26 mouse cellular contexts compared by ENCODE assay signal in the genomic region with DNA sequence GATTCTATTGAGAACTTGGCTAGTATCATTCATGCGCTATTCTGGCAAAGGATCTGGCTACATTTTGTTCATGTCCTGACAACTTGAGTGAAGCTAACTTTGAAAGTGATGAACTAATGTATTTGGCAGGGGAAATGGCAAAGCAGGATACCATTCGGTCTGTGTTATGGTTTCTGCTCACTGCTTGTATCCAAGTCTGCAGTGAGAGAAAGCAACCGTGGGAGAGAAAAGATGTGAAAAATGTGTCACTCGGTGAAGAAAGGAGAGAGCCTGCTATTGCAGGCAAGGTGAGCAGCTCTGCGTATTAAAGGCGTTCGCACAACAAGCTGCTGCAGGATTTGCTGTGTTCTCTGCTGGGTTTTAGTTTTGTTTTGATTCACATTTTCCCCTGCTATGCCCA.
A peak's percentile ranks its signal among the peaks of the same experiment; 100 is the strongest.
DNase-seq lines count a peak whose midpoint lies in the region; ATAC-seq and TF ChIP-seq lines count a peak whose summit lies in the region.
"Had no signal": no experiment of that assay in that cellular context is flagged by ENCODE, and none has a peak within 500 bp of the region (broad histone marks: within the 10 kb centered on the region; RNA-seq: fewer than 3 reads in every experiment).

No protein-coding gene starts in this region.

- no peak overlapping the region for H3K9ac ChIP-seq in forebrain, postnatal 0 days
- H3K9ac ChIP-seq in forebrain, embryonic 16.5 days (replicated peaks; ENCODE audit: low read depth, low read length), result no peak overlapping the region
- H3K9ac ChIP-seq in midbrain, embryonic 11.5 days (ENCODE audit: low read length), result no peak overlapping the region
- no peak overlapping the region for H3K9ac ChIP-seq in midbrain, embryonic 16.5 days (ENCODE audit: low read depth, low read length)
- H3K9ac ChIP-seq: embryonic facial prominence, embryonic 13.5 days; embryonic facial prominence, embryonic 15.5 days; forebrain, embryonic 13.5 days; forebrain, embryonic 15.5 days had no signal

- no peak overlapping the region for H3K4me2 ChIP-seq in forebrain, postnatal 0 days (ENCODE audit: low read depth)
- H3K4me2 ChIP-seq in forebrain, embryonic 16.5 days (ENCODE audit: low read length), result no peak overlapping the region
- H3K4me2 ChIP-seq in midbrain, embryonic 11.5 days, result no peak overlapping the region
- no peak overlapping the region for H3K4me2 ChIP-seq in midbrain, embryonic 16.5 days (ENCODE audit: low read length)
- H3K4me2 ChIP-seq: embryonic facial prominence, embryonic 13.5 days; embryonic facial prominence, embryonic 15.5 days; forebrain, embryonic 13.5 days; forebrain, embryonic 15.5 days had no signal

- DNase-seq in forebrain, postnatal 0 days, result no peak
- DNase-seq in midbrain, embryonic 11.5 days (ENCODE audit: low spot score, missing footprints), result peak; percentile 59
- DNase-seq in brain, embryonic 14.5 days (ENCODE audit: low read depth), result peak; percentile 5
- peak; percentile 52 for DNase-seq in fibroblast of lung, adult 2 months (ENCODE audit: low read depth)
- DNase-seq in right cerebral cortex, adult 18-20 months, result no peak
- DNase-seq: adrenal gland, adult 2 months; adrenal gland, postnatal 10 days; adrenal gland, postnatal 25 days; B cell, adult 2 months; cerebellum, adult 11 months; cerebellum, adult 18-20 months; cerebellum, adult 8-10 months; cerebellum, adult 9-11 months; cerebellum, postnatal 14 days; cerebellum, postnatal 36 days; embryo, embryonic 11 days had no signal

- no peak overlapping the region for H3K4me3 ChIP-seq in forebrain, postnatal 0 days (ENCODE audit: low read depth, low read length)
- H3K4me3 ChIP-seq in forebrain, embryonic 16.5 days (replicated peaks; ENCODE audit: low read length), result no peak overlapping the region
- no peak overlapping the region for H3K4me3 ChIP-seq in midbrain, embryonic 11.5 days (ENCODE audit: low read depth, low read length)
- no peak overlapping the region for H3K4me3 ChIP-seq in midbrain, embryonic 16.5 days (ENCODE audit: low read depth, low read length)
- H3K4me3 ChIP-seq: embryonic facial prominence, embryonic 13.5 days; embryonic facial prominence, embryonic 15.5 days; forebrain, embryonic 13.5 days; forebrain, embryonic 15.5 days had no signal

- no peak overlapping the region for H3K27ac ChIP-seq in forebrain, postnatal 0 days (ENCODE audit: low read depth, low read length)
- H3K27ac ChIP-seq in forebrain, embryonic 16.5 days (ENCODE audit: low read length), result no peak overlapping the region
- H3K27ac ChIP-seq in midbrain, embryonic 11.5 days (ENCODE audit: low read depth, low read length), result no peak overlapping the region
- no peak overlapping the region for H3K27ac ChIP-seq in midbrain, embryonic 16.5 days (ENCODE audit: low read length)
- H3K27ac ChIP-seq: embryonic facial prominence, embryonic 13.5 days; embryonic facial prominence, embryonic 15.5 days; forebrain, embryonic 13.5 days; forebrain, embryonic 15.5 days had no signal

- H3K27me3 ChIP-seq in forebrain, postnatal 0 days (ENCODE audit: insufficient read depth, low read length), result no peaks in the 10 kb centered on the region
- no peaks in the 10 kb centered on the region for H3K27me3 ChIP-seq in forebrain, embryonic 16.5 days (replicated peaks; ENCODE audit: control insufficient read depth, insufficient read depth, low read length)
- no peaks in the 10 kb centered on the region for H3K27me3 ChIP-seq in midbrain, embryonic 11.5 days (ENCODE audit: control insufficient read depth, insufficient read depth, low read length)
- H3K27me3 ChIP-seq in midbrain, embryonic 16.5 days (ENCODE audit: control insufficient read depth, insufficient read depth, low read depth, low read length), result no peaks in the 10 kb centered on the region
- H3K27me3 ChIP-seq: CH12.LX; embryonic facial prominence, embryonic 13.5 days; embryonic facial prominence, embryonic 15.5 days; forebrain, embryonic 13.5 days; forebrain, embryonic 15.5 days had no signal

- H3K36me3 ChIP-seq in forebrain, postnatal 0 days (ENCODE audit: insufficient read depth), result no peaks in the 10 kb centered on the region
- H3K36me3 ChIP-seq in forebrain, embryonic 16.5 days (ENCODE audit: control insufficient read depth, insufficient read depth), result no peaks in the 10 kb centered on the region
- no peaks in the 10 kb centered on the region for H3K36me3 ChIP-seq in midbrain, embryonic 11.5 days (ENCODE audit: control insufficient read depth, insufficient read depth, low read length)
- H3K36me3 ChIP-seq in midbrain, embryonic 16.5 days (ENCODE audit: control insufficient read depth, insufficient read depth, low read length), result no peaks in the 10 kb centered on the region
- H3K36me3 ChIP-seq: embryonic facial prominence, embryonic 13.5 days; embryonic facial prominence, embryonic 15.5 days; forebrain, embryonic 15.5 days; G1E had no signal

- no peaks in the 10 kb centered on the region for H3K4me1 ChIP-seq in forebrain, postnatal 0 days (ENCODE audit: insufficient read depth)
- no peaks in the 10 kb centered on the region for H3K4me1 ChIP-seq in forebrain, embryonic 16.5 days (replicated peaks; ENCODE audit: control insufficient read depth, insufficient read depth, low read length)
- no peaks in the 10 kb centered on the region for H3K4me1 ChIP-seq in midbrain, embryonic 11.5 days (ENCODE audit: control insufficient read depth, insufficient read depth, low read length)
- no peaks in the 10 kb centered on the region for H3K4me1 ChIP-seq in midbrain, embryonic 16.5 days (ENCODE audit: control insufficient read depth, insufficient read depth, low read length)
- H3K4me1 ChIP-seq: embryonic facial prominence, embryonic 13.5 days; embryonic facial prominence, embryonic 15.5 days; forebrain, embryonic 13.5 days; forebrain, embryonic 15.5 days had no signal

- no peak for TF ChIP-seq POLR2A in brain, embryonic 14.5 days (IDR thresholded peaks at IDR 0.05; ENCODE audit: borderline replicate concordance, extremely low read depth, insufficient read depth, insufficient read length, poor library complexity, severe bottlenecking)

- no peaks in the 10 kb centered on the region for H3K9me3 ChIP-seq in forebrain, postnatal 0 days (ENCODE audit: low read length)
- H3K9me3 ChIP-seq in forebrain, embryonic 16.5 days (ENCODE audit: control insufficient read depth, low read length), result no peaks in the 10 kb centered on the region
- H3K9me3 ChIP-seq in midbrain, embryonic 11.5 days (ENCODE audit: control insufficient read depth, low read length), result no peaks in the 10 kb centered on the region
- peaks cover 4% of the 10 kb centered on the region; the same call in 1 of the 2 replicates for H3K9me3 ChIP-seq in midbrain, embryonic 16.5 days (replicated peaks; ENCODE audit: control insufficient read depth, low read length, poor library complexity, severe bottlenecking)
- H3K9me3 ChIP-seq: embryonic facial prominence, embryonic 13.5 days; forebrain, embryonic 13.5 days; forebrain, embryonic 15.5 days had no signal

- 66% methylated on average over 7 of the region's 7 CpGs for WGBS in forebrain, postnatal 0 days
- WGBS in forebrain, embryonic 16.5 days, result 80% methylated on average over 7 of the region's 7 CpGs
- 67% methylated on average over 7 of the region's 7 CpGs for WGBS in midbrain, embryonic 11.5 days
- WGBS in midbrain, embryonic 16.5 days, result 53% methylated on average over 7 of the region's 7 CpGs

- ATAC-seq in forebrain, postnatal 0 days, result 0 out of 2 replicates have a peak, but pooled peaks have one; percentile 14
- no peak for ATAC-seq in forebrain, embryonic 16.5 days
- no peak for ATAC-seq in midbrain, embryonic 11.5 days (ENCODE audit: low FRiP score)
- no peak for ATAC-seq in midbrain, embryonic 16.5 days
- no peak for ATAC-seq in erythroid progenitor cell, adult 5-6 weeks (replicated peaks; ENCODE audit: low FRiP score, poor library complexity, severe bottlenecking)
- ATAC-seq: CD4-positive, CD25-positive, alpha-beta regulatory T cell, adult 4 months; forebrain, embryonic 13.5 days; forebrain, embryonic 15.5 days had no signal

- TF ChIP-seq CTCF in forebrain, postnatal 0 days (IDR thresholded peaks at IDR 0.05; ENCODE audit: low read depth), result no peak
- no peak for TF ChIP-seq CTCF in brain, embryonic 14.5 days (IDR thresholded peaks at IDR 0.05; ENCODE audit: borderline replicate concordance, extremely low read depth, insufficient read depth, insufficient read length)

Comparison
In these comparisons a context has a peak if more than half of its experiments do, and no peak if none do; other contexts are left out.
1. DNase-seq: peak in midbrain, embryonic 11.5 days (single experiment), brain, embryonic 14.5 days (single experiment) and fibroblast of lung, adult 2 months (single experiment); none in forebrain, postnatal 0 days (single experiment) and right cerebral cortex, adult 18-20 months (single experiment).